Mouse (Mus musculus) CH12.LX (cell line): Measurements from ENCODE around the gene Rita1.

Source experiments
- CHD1 ChIP-seq: IDR thresholded peaks from 2 replicates; pipeline ENCODE4 v1.6.1; 2012; ENCODE audit warnings: low read depth, low read length, improper control_type of control experiment, inconsistent platforms
- CHD2 ChIP-seq: IDR thresholded peaks from 2 replicates; pipeline ENCODE4 v1.6.1; 2011; ENCODE audit warnings: low read length, improper control_type of control experiment
- CTCF ChIP-seq, 2 experiments: IDR thresholded peaks in 1 of 2; conservative IDR thresholded peaks in 1 of 2; 2 replicates each; pipeline ENCODE4 v1.5.1; 2011 to 2012; ENCODE audit warnings: low read depth in 2 of 2, low read length in 2 of 2, improper control_type of control experiment in 1 of 2, inconsistent platforms in 1 of 2, mild to moderate bottlenecking in 1 of 2, moderate library complexity in 1 of 2
- EP300 ChIP-seq: IDR thresholded peaks from 2 replicates; pipeline ENCODE4 v1.6.1; 2011; ENCODE audit warnings: low read length, improper control_type of control experiment
- GABPA ChIP-seq: IDR thresholded peaks from 2 replicates; pipeline ENCODE4 v1.6.1; 2012; ENCODE audit warnings: low read depth, low read length, improper control_type of control experiment, inconsistent platforms; ENCODE audit not compliant: insufficient replicate concordance
- HCFC1 ChIP-seq: IDR thresholded peaks from 2 replicates; pipeline ENCODE4 v1.6.1; 2012; ENCODE audit warnings: low read depth, mild to moderate bottlenecking, inconsistent platforms, low read length, improper control_type of control experiment
- KAT2A ChIP-seq: IDR thresholded peaks from 2 replicates; pipeline ENCODE4 v1.6.1; 2012; ENCODE audit warnings: low read length, improper control_type of control experiment, inconsistent platforms; ENCODE audit not compliant: insufficient replicate concordance
- MAX ChIP-seq: IDR thresholded peaks from 2 replicates; pipeline ENCODE4 v1.6.1; 2011; ENCODE audit warnings: low read length, improper control_type of control experiment
- MAZ ChIP-seq: IDR thresholded peaks from 2 replicates; pipeline ENCODE4 v1.6.1; 2012; ENCODE audit warnings: low read depth, mild to moderate bottlenecking, inconsistent platforms, low read length, improper control_type of control experiment, moderate library complexity
- MYC ChIP-seq: IDR thresholded peaks from 2 replicates; pipeline ENCODE4 v1.6.1; 2011; ENCODE audit warnings: low read depth, mild to moderate bottlenecking, improper control_type of control experiment, low read length
- POLR2A ChIP-seq: IDR thresholded peaks from 2 replicates; pipeline ENCODE4 v1.6.1; 2011; ENCODE audit warnings: low read depth, mild to moderate bottlenecking, improper control_type of control experiment, low read length
- POLR2AphosphoS2 ChIP-seq: IDR thresholded peaks from 2 replicates; pipeline ENCODE4 v1.6.1; 2011; ENCODE audit warnings: low read depth, low read length, improper control_type of control experiment
- UBTF ChIP-seq: IDR thresholded peaks from 2 replicates; pipeline ENCODE4 v1.6.1; 2012; ENCODE audit warnings: low read depth, mild to moderate bottlenecking, inconsistent platforms, low read length, improper control_type of control experiment, moderate library complexity
- USF1 ChIP-seq: IDR thresholded peaks from 2 replicates; pipeline ENCODE4 v1.6.1; 2014; ENCODE audit warnings: low read depth, mild to moderate bottlenecking, inconsistent platforms, low read length, improper control_type of control experiment

- TF ChIP-seq CHD2 (no peak), USF1 (no peak), CHD1 (no peak), CTCF (conservative IDR thresholded peaks at IDR 0.05 in 1 of 2, IDR thresholded peaks at IDR 0.05 in 1 of 2; ENCODE audit: low read depth in 2 of 2, low read length in 2 of 2) (peak; percentile 41 to 72; a peak in 3 of 4 replicates), POLR2A (no peak), MAX (no peak), MYC (no peak), KAT2A (no peak), EP300 (no peak), UBTF (no peak), MAZ (no peak), POLR2AphosphoS2 (no peak), HCFC1 (no peak), GABPA (no peak)
Observed at GRCm38 (mm10) chr5:120600946-120601668, 11.3 kb downstream of the Rita1 start.
